Mouse (Mus musculus) lung, adult 2 months (tissue): Measurements from ENCODE around the gene Ear14.

Source experiments
- CTCF ChIP-seq: fragments of 200-500 bp; IDR thresholded peaks from 2 replicates; pipeline ENCODE4 v1.5.1; 2011; ENCODE audit warnings: mild to moderate bottlenecking, low read length, control low read depth; ENCODE audit not compliant: insufficient read depth
- POLR2A ChIP-seq: fragments of 200-500 bp; IDR thresholded peaks from 2 replicates; pipeline ENCODE4 v1.6.1; 2011; ENCODE audit warnings: low read depth, mild to moderate bottlenecking, control low read depth, low read length, borderline replicate concordance; ENCODE audit errors: extremely low read depth

- TF ChIP-seq CTCF (no peak), POLR2A (no peak)
These were observed 3.8 kb upstream of the Ear14 start, which contains the start of gene Ang2 for GRCm38 (mm10) chr14:51199098-51200023.
